Mouse (Mus musculus) lung, adult 18-20 months (tissue): Measurements from ENCODE around the gene Rxrb.
"Not testable (repeated sequence)": the region's sequence is repeated elsewhere in the genome, so short reads cannot be mapped to it uniquely, and the experiment has no call there.

Experiments
- DNase-seq, 2 experiments: peaks; one replicate each; pipeline ENCODE4 v3.0.0; 2022; ENCODE audit warnings: mixed read lengths in 2 of 2

Rxrb gene

DNA sequence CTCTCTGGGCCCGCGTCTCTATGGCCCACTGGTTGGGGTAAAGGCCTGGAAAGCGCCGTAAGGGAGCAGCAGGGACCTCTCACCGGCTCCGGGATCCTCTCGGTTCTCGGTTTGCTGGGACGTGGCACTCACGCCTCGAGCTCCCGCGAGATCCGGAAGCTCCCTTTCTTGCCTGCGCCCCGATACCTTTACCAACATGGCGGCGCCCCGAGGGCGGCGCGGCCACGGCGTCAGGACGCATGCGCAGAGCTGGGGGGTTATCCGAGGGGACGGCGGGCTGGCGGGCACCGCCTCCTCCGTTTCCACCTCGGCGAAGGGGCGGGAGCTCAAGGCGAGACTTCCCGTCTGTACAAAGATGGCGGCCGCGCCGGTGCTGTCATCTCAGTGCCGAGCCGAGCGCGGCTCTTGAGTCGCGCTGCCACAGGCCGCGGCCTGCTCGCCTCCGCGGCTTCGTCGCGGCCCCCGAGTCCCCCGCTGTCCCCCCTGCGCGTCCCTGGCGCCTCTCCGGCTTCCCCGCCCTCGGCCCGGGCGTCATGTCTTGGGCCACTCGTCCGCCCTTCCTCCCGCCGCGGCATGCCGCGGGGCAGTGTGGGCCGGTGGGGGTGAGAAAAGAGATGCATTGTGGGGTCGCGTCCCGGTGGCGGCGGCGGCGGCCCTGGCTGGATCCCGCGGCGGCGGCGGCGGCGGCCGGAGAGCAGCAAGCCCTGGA, at the start of gene Rxrb, which contains the start of gene Slc39a7:
TSS of gene Rxrb (plus strand) at position 348 of the 709 bp plus-strand sequence.
TSS of gene Slc39a7 (minus strand) at position 218 of the 709 bp plus-strand sequence.
- DNase-seq, result peak; percentile 97 to 98

DNA sequence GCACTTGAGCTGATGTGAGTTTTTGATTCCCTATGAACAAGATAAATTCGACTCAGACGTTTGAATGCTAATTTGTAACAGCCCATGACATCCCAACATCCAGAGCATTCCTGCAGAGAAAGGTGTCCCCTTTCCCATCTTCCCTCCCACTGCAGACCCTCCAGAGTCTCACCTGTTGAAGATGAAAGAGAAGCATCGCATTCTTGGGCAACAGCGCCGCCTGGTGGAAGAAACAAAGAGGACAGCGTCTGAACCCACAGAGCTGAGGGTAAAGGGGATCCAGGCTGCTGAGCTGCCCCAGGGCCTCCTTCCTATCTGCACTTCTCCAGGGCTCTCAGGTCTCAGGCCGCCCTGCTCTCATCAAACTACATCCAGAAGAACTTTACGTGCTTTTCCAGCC, 49.5 kb upstream of the Rxrb start:
- DNase-seq, result peak; percentile 56 to 70

DNA sequence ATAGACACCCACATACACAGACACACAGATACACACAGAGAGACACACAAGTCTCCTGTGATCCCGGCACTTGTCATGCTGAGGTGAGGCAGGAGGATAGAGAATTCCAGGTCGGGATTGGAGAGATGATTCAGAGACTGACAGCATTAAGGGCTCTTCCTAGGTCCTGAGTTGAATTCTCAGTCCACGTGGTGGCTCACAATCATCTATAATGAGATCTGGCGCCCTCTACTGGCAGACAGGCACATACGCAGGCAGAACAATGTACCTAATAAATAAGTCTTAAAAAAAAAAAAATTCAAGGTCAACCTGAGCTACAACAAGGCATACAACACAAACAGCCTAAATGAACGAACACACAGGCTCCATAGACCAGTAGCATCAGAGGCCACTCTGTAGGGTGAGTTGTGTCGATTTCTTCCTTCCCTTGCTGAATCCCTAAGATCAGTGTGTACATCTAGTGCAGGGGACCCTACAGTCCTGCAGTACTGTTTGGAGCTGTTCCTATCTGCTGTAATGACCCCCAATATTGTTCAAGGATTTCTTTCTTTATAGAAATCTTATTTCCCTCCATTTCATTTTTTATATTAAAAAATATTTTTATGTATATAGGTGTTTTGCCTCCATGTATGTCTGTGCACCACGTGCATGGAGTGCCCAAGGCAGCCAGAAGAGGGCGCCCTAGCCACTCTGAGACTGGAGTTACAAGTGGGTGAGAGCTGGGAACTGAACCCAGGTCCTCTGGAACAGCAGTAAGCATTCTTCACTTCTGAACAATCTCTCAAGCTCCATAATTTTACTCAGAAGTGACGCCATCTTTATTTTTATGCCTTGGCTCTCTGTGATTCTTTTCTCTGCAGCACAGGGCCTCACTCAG, 39.6 kb upstream of the Rxrb start:
- DNase-seq, result peak in 1 of 2 experiments; percentile 60

GRCm38 (mm10) chr17:33994959-33995358, 36.7 kb upstream of the Rxrb start:
- no peak for DNase-seq

DNA sequence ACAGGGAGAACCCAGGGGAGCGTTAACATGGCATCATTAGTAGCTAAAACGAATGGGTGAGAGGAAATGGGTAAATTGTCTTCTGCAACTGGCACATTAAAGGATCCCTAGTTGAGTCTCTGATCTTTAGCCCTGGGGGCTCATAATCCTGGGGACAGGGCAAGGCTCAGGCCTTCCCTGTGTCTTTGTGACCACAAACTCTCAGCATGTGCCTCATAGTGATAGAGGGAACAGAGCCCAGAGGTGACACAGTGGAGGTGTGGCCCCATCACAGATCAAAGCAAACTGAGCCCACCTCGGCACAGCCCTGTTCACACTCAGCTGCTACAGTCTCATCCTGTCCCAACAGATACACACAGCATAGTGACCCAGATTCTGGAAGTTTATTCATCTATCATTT, 36.0 kb upstream of the Rxrb start:
- no peak for DNase-seq

DNA sequence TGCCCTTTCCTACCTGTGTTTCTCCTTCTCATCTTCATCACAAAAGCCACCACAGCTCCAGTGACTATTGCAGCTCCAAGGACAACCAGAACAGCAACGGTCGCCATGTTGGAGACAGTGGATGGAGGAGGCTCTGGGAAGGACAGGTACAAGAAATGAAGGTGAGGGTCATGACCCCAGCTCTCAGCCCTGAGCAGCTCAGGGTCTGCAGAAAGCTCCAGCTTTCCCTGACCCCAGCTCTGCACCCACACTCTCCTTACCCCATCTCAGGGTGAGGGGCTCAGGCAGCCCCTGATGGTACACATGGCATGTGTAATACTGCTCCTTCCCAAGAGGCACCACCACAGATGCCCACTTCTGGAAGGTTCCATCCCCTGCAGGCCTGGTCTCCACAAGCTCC, 34.6 kb upstream of the Rxrb start:
- DNase-seq, result not testable (repeated sequence)

DNA sequence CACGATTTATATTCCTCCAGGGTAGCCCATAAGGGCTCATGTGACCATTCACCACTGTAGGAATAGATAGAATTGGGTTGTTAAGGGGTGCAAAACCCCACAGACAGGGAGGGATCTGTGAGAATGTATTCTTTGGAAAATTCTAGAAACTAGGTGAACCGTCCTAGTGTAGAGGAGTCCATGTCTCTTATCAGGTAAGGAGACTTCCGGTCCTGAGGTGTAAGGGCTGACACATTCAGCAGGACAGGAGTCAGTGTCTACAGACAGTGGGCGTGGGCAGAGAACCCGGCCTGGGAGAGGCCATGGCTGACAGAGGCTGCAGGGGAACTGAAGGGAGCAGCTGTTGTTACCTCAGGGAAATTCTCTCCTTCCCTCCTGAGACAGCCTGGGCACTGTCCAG, 32.9 kb upstream of the Rxrb start:
- DNase-seq, result not testable (repeated sequence)

GRCm38 (mm10) chr17:33999341-34000149, 32.1 kb upstream of the Rxrb start:
- peak; percentile 44 to 61 for DNase-seq

- DNase-seq, result peak; percentile 98
These were observed 31.5 kb upstream of the Rxrb start, which contains the start of gene H2-K1 for GRCm38 (mm10) chr17:34000150-34000537. H2-K1 (minus strand) TSS chr17:34000347.

GRCm38 (mm10) chr17:34000796-34001195, 30.8 kb upstream of the Rxrb start:
- DNase-seq, result not testable (repeated sequence)

DNA sequence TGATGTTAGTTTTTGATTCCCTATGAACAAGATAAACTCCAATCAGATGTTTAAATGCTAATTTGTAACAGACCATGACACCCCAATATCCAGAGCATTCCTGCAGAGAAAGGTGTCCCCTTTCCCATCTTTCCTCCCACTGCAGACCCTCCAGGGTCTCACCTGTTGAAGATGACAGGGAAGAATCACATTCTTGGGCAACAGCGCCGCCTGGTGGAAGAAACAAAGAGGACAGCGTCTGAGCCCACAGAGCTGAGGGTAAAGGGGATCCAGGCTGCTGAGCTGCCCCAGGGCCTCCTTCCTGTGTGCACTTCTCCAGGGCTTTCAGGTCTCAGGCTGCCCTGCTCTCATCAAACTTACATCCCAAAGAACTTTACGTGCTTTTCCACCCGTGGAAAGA, 28.2 kb upstream of the Rxrb start:
- DNase-seq, result no peak

- no peak for DNase-seq
These were observed 25.0 kb upstream of the Rxrb start for GRCm38 (mm10) chr17:34006570-34006969.

GRCm38 (mm10) chr17:34010156-34010555, 21.5 kb upstream of the Rxrb start:
- DNase-seq, result no peak

DNA sequence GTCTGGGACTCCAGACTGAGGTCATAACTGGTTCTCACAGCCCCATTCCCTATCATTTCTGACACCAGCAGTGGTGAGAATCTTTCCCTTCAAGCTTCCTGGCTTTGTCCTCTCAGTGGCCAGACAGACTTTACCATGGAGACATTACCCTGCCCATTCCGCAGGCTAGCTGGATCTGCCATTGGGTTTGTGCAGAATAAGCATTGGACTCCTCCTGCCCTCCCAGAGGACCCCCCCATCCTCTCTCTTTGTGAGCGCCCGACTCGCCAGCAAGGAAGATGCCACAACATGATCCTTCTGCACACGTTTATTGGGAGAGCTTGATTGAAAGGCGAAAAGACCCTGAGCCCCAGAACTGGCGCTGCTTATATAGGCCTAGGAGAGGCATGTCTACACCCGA, 18.2 kb upstream of the Rxrb start:
- no peak for DNase-seq

DNA sequence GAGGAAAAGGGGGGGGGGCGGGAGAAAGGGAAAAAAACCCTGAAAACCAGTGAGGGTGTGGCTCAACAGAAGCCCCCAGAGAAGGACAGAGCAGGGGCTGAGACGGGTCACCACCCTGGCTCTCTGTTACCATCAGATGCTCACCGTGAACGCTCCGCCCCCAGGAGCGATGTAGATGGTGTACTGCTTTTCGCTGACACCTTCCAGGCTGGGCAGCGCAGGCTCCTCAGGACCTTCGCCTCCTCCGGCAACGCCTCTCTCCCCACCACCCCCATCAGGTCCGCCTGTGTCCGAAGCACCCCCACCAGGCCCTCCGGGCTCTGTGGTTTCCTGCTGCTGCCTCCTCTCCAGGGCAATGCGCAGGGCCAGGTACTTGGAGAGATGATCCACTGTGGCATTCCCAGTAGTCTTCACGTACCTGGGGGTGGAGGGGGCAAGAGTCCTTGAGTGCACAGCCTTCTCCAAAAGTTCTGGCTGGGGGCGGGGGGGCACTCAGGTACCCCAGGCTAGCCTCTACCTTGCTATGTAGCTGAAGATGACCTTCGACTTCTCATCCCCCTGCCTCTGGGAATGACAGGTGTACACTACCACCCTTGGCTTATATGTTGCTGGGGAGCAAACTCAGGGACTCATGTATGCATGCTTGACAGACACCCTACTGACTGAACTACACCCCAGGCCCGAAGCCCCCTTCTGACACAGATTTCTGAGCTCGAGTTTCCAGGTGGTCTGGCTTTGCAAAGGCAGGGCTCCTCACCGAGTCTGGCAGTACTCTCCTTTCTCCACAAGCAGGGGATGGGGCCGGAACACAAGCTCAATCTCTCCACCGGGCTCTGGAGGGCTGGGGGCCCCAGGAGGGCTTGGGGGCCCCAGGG, 9.8 kb upstream of the Rxrb start:
- DNase-seq, result no peak

- no peak for DNase-seq
These were observed 9.2 kb upstream of the Rxrb start for GRCm38 (mm10) chr17:34022414-34022783.

DNA sequence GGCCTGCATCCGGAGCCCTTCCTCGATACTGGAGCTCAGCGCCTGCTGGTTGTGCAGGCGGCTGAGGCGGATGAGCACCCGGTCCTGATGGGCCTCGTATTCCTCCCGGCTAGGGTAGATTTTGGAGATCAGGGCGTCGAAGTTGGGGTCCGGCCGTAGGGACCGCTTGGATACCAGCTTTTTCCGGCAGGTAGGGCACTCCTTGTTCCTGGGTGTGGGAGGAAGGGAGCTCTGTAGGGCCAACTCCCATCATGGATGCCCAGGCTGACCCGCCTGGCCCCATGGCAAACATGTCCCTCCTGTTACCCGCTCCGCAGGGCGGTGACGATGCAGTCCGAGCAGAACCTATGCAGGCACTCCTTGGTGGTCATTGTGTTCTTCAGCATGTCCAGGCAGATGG, 8.6 kb upstream of the Rxrb start:
- DNase-seq, result no peak

GRCm38 (mm10) chr17:34023678-34024077, 7.9 kb upstream of the Rxrb start:
- no peak for DNase-seq

DNA sequence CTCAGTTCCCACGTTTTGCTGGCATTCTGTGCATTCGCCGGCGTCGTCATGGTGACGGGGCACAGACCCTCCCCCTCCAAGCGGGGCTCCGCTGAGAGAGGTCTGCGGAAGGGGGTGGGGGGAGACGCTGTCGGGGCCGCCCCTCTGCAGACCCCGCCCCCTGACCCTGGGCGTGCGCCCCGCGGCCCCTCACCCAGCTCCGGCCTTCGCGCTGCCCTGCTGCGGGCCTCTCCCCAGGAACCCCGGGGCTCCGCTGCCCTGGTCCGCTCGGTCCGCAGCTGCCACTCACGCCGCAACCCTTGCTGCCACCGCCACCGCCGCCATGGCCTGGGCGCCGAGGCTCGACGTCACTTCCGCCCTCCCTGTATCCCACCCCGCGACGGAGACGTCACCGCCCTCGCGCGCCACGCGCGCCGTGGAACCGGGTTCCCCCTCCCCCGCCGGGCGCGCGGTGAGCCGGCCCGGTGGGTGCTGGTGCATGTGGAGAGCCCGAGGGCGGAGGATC, 7.2 kb upstream of the Rxrb start, which contains the start of gene Ring1:
TSS of gene Ring1 (minus strand) at position 364 of the 505 bp plus-strand sequence.
- peak; percentile 82 to 87 for DNase-seq

DNA sequence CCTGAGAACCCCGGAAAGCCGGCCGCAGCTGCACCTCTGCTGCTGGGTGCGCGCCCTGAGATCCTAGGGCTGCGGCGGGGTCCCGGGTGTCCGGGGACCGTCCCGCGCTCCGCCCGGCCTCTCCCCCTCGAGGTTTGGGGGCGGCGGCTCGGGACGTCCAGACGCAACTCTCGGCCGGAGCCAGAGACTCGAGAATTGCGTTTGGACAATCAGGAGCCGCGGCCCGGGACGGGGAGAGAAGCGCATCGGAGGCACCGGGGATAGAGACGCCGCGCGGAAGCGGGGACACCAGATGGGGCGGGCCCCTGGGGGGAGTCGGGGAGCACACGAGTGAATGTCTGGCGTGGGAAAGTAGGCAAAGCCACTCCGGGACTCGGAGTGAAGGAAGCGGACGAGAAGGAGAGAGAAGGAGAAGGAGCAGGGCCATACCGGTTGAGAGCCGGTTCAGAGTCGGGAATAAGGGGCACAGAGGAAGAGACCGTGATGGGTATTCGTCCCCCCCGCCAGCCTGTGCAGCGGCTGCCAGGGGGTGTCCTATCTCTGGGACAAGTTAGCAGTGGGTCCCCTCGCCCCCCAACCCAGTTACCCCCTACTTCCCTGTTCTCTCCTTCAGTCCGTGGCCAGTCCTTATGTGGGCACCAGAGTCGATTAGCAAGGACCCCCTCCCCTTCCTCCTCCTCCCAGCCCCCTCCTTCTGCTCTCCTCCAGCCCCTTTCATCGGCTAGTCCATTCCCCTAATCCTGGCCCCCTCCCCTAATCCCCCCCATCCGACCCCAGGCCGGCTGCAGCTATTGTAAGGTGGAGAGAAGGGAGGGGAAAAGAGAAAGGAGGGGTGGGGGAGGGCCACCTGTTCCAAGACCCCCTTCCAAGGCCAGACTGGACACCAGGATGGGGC, 6.5 kb upstream of the Rxrb start:
- DNase-seq, result no peak

DNA sequence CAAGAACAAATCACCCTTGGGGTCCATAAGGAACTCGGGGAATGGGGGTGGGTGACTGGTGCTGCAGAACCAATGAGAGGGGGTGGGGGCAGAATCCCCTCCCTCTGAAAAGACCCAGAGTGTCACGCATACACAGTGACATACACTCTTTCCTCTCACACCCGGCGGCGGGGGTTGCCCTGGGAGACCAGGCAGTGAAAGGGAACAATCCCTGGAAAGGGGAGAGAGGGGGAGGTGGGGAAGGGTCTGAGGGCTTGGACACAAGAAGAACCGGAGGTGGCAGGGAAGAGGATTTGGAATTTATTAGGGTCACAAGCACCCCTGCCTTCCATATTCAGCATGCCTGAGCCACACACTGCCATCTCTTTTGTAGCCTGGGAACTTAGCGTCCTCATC, 5.9 kb upstream of the Rxrb start:
- DNase-seq, result no peak
